Mouse (Mus musculus): ENCODE measurements around the gene Atp6v0a2.

DNA sequence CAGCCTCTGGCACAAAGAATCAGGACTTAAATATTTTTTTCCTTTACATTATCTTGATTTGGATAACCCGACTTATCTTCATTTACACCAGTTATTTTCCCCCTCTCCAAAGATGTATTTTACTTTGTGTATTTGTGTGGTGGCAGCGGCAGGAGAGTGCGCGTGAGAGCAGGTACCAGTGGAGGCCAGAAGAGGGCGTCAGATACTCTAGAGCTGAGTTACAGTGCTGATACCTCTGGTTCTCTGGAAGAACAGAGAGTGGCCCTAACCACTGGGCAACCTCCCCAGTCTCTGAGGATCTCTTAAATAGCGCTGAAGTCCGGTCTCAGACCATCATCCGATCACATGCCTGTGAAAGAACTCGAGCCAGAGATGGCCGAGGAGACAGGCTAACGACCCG lies 105.6 kb downstream of the Atp6v0a2 start:
- no peak for TF ChIP-seq CTCF (IDR thresholded peaks at IDR 0.05; ENCODE audit: low read depth)
- no peak for TF ChIP-seq EP300 (IDR thresholded peaks at IDR 0.05; ENCODE audit: low read depth)
